Mouse (Mus musculus) natural killer cell, adult 2 months (primary cell): ENCODE measurements around the gene Ranbp9.

Experiments used
- DNase-seq, 2 experiments: peaks; one replicate each; pipeline ENCODE4 v3.0.0; 2022; ENCODE audit warnings: low spot score in 2 of 2

The Ranbp9 gene

GRCm38 (mm10) chr13:43364985-43365824, 115.9 kb downstream of the Ranbp9 start, which contains the start of gene Sirt5:
TSS of gene Sirt5 (plus strand) at chr13:43365496.
- DNase-seq, result peak; percentile 78 to 89

- no peak for DNase-seq
These were observed 118.7 kb downstream of the Ranbp9 start for GRCm38 (mm10) chr13:43362353-43362752.

GRCm38 (mm10) chr13:43360534-43360933, 120.5 kb downstream of the Ranbp9 start:
- DNase-seq, result no peak

- no peak for DNase-seq
These were observed 124.5 kb downstream of the Ranbp9 start for GRCm38 (mm10) chr13:43356346-43357125.

- DNase-seq, result no peak
These were observed 126.7 kb downstream of the Ranbp9 start for GRCm38 (mm10) chr13:43354362-43354761.

- DNase-seq, result no peak
These were observed 127.7 kb downstream of the Ranbp9 start for GRCm38 (mm10) chr13:43353356-43353755.
